Mouse (Mus musculus) CD4-positive, CD25-positive, alpha-beta regulatory T cell, adult 4 months (primary cell): Measurements from ENCODE around the gene 3830406C13Rik. TPM values are rescaled to one million over a fixed set of nuclear protein-coding genes. Genes with fewer than 3 reads are reported as not detected.

Source experiments
- ATAC-seq: one replicate; pipeline ENCODE4 v1.8.0; 2017
- polyA plus RNA-seq, 2 experiments: library from polyadenylated mRNA; unstranded; fragments of 100-300 nt; shearing (Covaris generic); gene quantifications; one replicate each; pipeline ENCODE4 v1.2.1; 2017

Gene 3830406C13Rik
- 10 to 100 TPM; 90.7 to 94.4 TPM for polyA plus RNA-seq

GRCm38 (mm10) chr14:12284141-12284912 lies at the start of gene 3830406C13Rik:
Gene 3830406C13Rik (plus strand): TSS chr14:12284173.
- ATAC-seq: peak; percentile 91

- no peak for ATAC-seq
These were observed 40.2 kb upstream of the 3830406C13Rik start for GRCm38 (mm10) chr14:12243726-12244125.

- no peak for ATAC-seq
These were observed 7.9 kb upstream of the 3830406C13Rik start for GRCm38 (mm10) chr14:12276031-12276430.

GRCm38 (mm10) chr14:12283641-12284040 lies 332 bp upstream of the 3830406C13Rik start, which contains the start of gene Gm49355:
Gene Gm49355 (plus strand): TSS chr14:12283976.
- ATAC-seq: no peak

- peak; percentile 71 for ATAC-seq
These were observed 5.8 kb downstream of the 3830406C13Rik start for GRCm38 (mm10) chr14:12289747-12290146.

GRCm38 (mm10) chr14:12296391-12296790 lies 12.4 kb downstream of the 3830406C13Rik start:
- ATAC-seq: no peak

- no peak for ATAC-seq
These were observed 15.2 kb downstream of the 3830406C13Rik start for GRCm38 (mm10) chr14:12299171-12299570.

- no peak for ATAC-seq
These were observed 15.7 kb downstream of the 3830406C13Rik start for GRCm38 (mm10) chr14:12299654-12300053.

- no peak for ATAC-seq
These were observed 16.3 kb downstream of the 3830406C13Rik start for GRCm38 (mm10) chr14:12300275-12300674.

GRCm38 (mm10) chr14:12300677-12301076 lies 16.7 kb downstream of the 3830406C13Rik start:
- no peak for ATAC-seq

GRCm38 (mm10) chr14:12303106-12303505 lies 19.1 kb downstream of the 3830406C13Rik start:
- ATAC-seq: no peak

GRCm38 (mm10) chr14:12333622-12334021 lies 49.6 kb downstream of the 3830406C13Rik start:
- ATAC-seq: no peak

GRCm38 (mm10) chr14:12334925-12335324 lies 51.0 kb downstream of the 3830406C13Rik start:
- no peak for ATAC-seq

GRCm38 (mm10) chr14:12337421-12337997 lies 53.5 kb downstream of the 3830406C13Rik start:
- no peak for ATAC-seq

GRCm38 (mm10) chr14:12337998-12338809 lies 54.2 kb downstream of the 3830406C13Rik start:
- no peak for ATAC-seq

GRCm38 (mm10) chr14:12338811-12339565 lies 55.0 kb downstream of the 3830406C13Rik start:
- no peak for ATAC-seq

GRCm38 (mm10) chr14:12340238-12341074 lies 56.5 kb downstream of the 3830406C13Rik start:
- ATAC-seq: no peak

- no peak for ATAC-seq
These were observed 57.3 kb downstream of the 3830406C13Rik start for GRCm38 (mm10) chr14:12341075-12341788.

GRCm38 (mm10) chr14:12341789-12342457 lies 58.0 kb downstream of the 3830406C13Rik start:
- ATAC-seq: no peak
